Mouse (Mus musculus) CD8-positive naive resting alpha-beta T cell, adult 2 months (primary cell): ENCODE measurements at regions not wholly inside any gene's neighbourhood (a gene's known extent, or its start where the extent isn't known, plus 50 kb on each side); places are given as distances from the start of the nearest gene placed in this dataset.
"Not testable (repeated sequence)": the region's sequence is repeated elsewhere in the genome, so short reads cannot be mapped to it uniquely, and the experiment has no call there.

Experiments used
- DNase-seq, 2 experiments: peaks; one replicate each; pipeline ENCODE4 v3.0.0; 2022; ENCODE audit warnings: low read depth in 2 of 2, low spot score in 2 of 2

GRCm38 (mm10) chr16:30797006-30797405 lies 197.5 kb downstream of the Fam43a start:
- no peak for DNase-seq

- no peak for DNase-seq
Measured at GRCm38 (mm10) chr16:30797973-30798471, 198.5 kb downstream of the Fam43a start.

- DNase-seq, result no peak
Measured at GRCm38 (mm10) chr16:30798536-30798935, 199.0 kb downstream of the Fam43a start.

GRCm38 (mm10) chr16:30799699-30800483 lies 200.4 kb downstream of the Fam43a start:
- no peak for DNase-seq

GRCm38 (mm10) chr16:30804018-30804417 lies 204.5 kb downstream of the Fam43a start:
- DNase-seq, result no peak

GRCm38 (mm10) chr16:30806206-30806605 lies 206.7 kb downstream of the Fam43a start:
- not testable (repeated sequence) for DNase-seq

GRCm38 (mm10) chr16:30818541-30819120 lies 219.1 kb downstream of the Fam43a start:
- no peak for DNase-seq

GRCm38 (mm10) chr16:30819342-30819741 lies 219.8 kb downstream of the Fam43a start:
- no peak for DNase-seq

- DNase-seq, result no peak
Measured at GRCm38 (mm10) chr16:30820234-30820633, 220.7 kb downstream of the Fam43a start.

- no peak for DNase-seq
Measured at GRCm38 (mm10) chr16:30820761-30821160, 221.2 kb downstream of the Fam43a start.

GRCm38 (mm10) chr16:30821191-30821910 lies 221.8 kb downstream of the Fam43a start:
- no peak for DNase-seq

GRCm38 (mm10) chr16:30821911-30822578 lies 222.5 kb downstream of the Fam43a start:
- no peak for DNase-seq

GRCm38 (mm10) chr16:30826128-30826527 lies 226.6 kb downstream of the Fam43a start:
- DNase-seq, result no peak

- no peak for DNase-seq
Measured at GRCm38 (mm10) chr16:30827901-30828608, 228.5 kb downstream of the Fam43a start.

GRCm38 (mm10) chr16:30834561-30834960 lies 235.0 kb downstream of the Fam43a start:
- DNase-seq, result no peak

- DNase-seq, result no peak
Measured at GRCm38 (mm10) chr16:30835678-30836077, 236.2 kb downstream of the Fam43a start.

GRCm38 (mm10) chr16:30842831-30843230 lies 238.4 kb downstream of the Xxylt1 start:
- DNase-seq, result no peak

- no peak for DNase-seq
Measured at GRCm38 (mm10) chr16:30852595-30852994, 228.6 kb downstream of the Xxylt1 start.

GRCm38 (mm10) chr16:30854716-30855115 lies 226.5 kb downstream of the Xxylt1 start:
- no peak for DNase-seq

- DNase-seq, result no peak
Measured at GRCm38 (mm10) chr16:30857656-30858055, 223.6 kb downstream of the Xxylt1 start.
